Mouse (Mus musculus): Measurements from ENCODE around the gene Kri1.

- TF ChIP-seq CTCF (IDR thresholded peaks at IDR 0.05; ENCODE audit: control insufficient read depth, insufficient read depth, insufficient read length): no peak
- TF ChIP-seq USF1 (IDR thresholded peaks at IDR 0.05; ENCODE audit: low read depth): no peak
- no peak for TF ChIP-seq MYOG (IDR thresholded peaks at IDR 0.05; ENCODE audit: control insufficient read depth, extremely low read depth, insufficient read length)
Measured at GRCm38 (mm10) chr9:21232867-21233266, 54.9 kb downstream of the Kri1 start.

Measured in C2C12 (cell line).